Mouse (Mus musculus): Measurements from ENCODE around the gene Msl3. TPM values are rescaled to one million over a fixed set of nuclear protein-coding genes. Genes with fewer than 3 reads are reported as not detected.

The Msl3 gene
- 22.7 and 31.6 TPM in 2 replicates for polyA plus RNA-seq (2012; rRNA removed)

GRCm38 (mm10) chrX:168673525-168674406, at the start of gene Msl3:
Msl3 (minus strand) TSS chrX:168673898.

Other genes with a start within 250 kb of the Msl3 start
- 0.17 and 0.20 TPM in 2 replicates for gene Frmpd4, start 96.7 kb downstream of the Msl3 start, polyA plus RNA-seq (2012; rRNA removed)
- gene Arhgap6, start 121.2 kb upstream of the Msl3 start, polyA plus RNA-seq (2012; rRNA removed): 1.1 and 1.6 TPM in 2 replicates